Mouse (Mus musculus) ES-Bruce4 (cell line): ENCODE results near the gene Arhgef25.

ENCODE experiments used
- CTCF ChIP-seq: IDR thresholded peaks from one replicate; pipeline ENCODE4 v1.8.1; 2011; ENCODE audit warnings: low read depth, low read length
- EP300 ChIP-seq: IDR thresholded peaks from 2 replicates; pipeline ENCODE4 v1.6.1; 2011; ENCODE audit warnings: low read depth, low read length; ENCODE audit not compliant: insufficient read depth
- POLR2A ChIP-seq: IDR thresholded peaks from one replicate; pipeline ENCODE4 v1.8.1; 2011; ENCODE audit warnings: low read length; ENCODE audit not compliant: insufficient read depth

DNA sequence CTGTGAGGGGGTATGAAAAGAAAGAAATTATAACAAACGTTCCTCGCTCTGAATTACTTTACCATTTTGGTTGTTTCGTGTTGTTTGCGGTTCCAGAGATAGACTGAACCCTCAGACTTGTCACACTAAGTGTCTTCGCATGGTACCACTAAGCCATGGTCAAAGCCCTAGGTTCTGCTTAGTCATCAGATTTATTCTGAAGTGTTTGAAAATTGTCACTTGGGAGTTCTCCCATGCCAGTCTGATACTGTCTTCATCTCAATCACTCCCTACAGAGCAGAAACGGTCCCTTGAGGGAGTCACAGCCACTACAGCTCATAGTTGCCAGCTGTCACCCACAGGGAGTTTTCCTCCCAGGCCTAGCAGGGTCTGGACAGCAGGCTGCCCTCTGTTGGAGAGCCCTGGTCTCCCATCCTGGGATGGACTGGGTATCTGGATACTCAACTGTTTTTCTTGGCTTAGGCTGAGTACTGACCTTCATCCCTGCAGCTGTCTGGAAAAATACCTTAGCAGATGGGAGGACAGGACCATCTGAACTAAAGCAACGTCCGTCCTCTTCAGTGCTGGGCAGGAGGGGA, 36.5 kb upstream of the Arhgef25 start:
- TF ChIP-seq EP300 (no peak), CTCF (peak; percentile 40), POLR2A (no peak)
